Mouse (Mus musculus) hindbrain, embryonic 11.5 days (tissue): ENCODE measurements around the gene Lgals12. TPM values are rescaled to one million over a fixed set of nuclear protein-coding genes. Genes with fewer than 3 reads are reported as not detected.

Source experiments
- polyA plus RNA-seq: library from polyadenylated mRNA; unstranded; fragments of >200 nt; fragmentation: Nextera tagmentation; extraction: Ambion mirVana; gene quantifications from 2 replicates; pipeline ENCODE4 v1.2.1, GENCODE M21; 2014

The Lgals12 gene
- polyA plus RNA-seq, 1 experiment from 2014 or later, result 0.26 TPM

Other genes with a start within 250 kb of the Lgals12 start
- gene Spindoc, start 224.2 kb downstream of the Lgals12 start, polyA plus RNA-seq, result 26.1 and 34.6 TPM in 2 replicates
- gene 2700081O15Rik, start 189.6 kb downstream of the Lgals12 start, polyA plus RNA-seq, result 14.5 and 17.7 TPM in 2 replicates
- gene Rtn3, start 123.9 kb downstream of the Lgals12 start, polyA plus RNA-seq, result 300 and 304 TPM in 2 replicates
- 8.4 and 9.4 TPM in 2 replicates for gene Atl3, start 113.2 kb downstream of the Lgals12 start, polyA plus RNA-seq
- gene Pla2g16, start 49.7 kb downstream of the Lgals12 start, polyA plus RNA-seq, result 2.7 and 4.4 TPM in 2 replicates
- gene Hrasls5, start 5.3 kb upstream of the Lgals12 start, polyA plus RNA-seq, result not detected in 2 replicates
- 0.11 TPM in 1 of 2 replicates, not detected in the other for gene Slc22a19, start 104.1 kb upstream of the Lgals12 start, polyA plus RNA-seq
- not detected in 2 replicates for gene Slc22a26, start 195.5 kb upstream of the Lgals12 start, polyA plus RNA-seq